Mouse (Mus musculus): Measurements from ENCODE around the gene Npcd. TPM values are rescaled to one million over a fixed set of nuclear protein-coding genes. Genes with fewer than 3 reads are reported as not detected.

The Npcd gene
- total RNA-seq, 2 experiments from 2014 or later, result 0.31 TPM; not detected in 1

GRCm38 (mm10) chr15:79749162-79749561 is 84.9 kb downstream of the Npcd start:
- no peak for DNase-seq
- intact Hi-C loops (cut with DNase I), result no loop called here

- no peak for DNase-seq
- intact Hi-C loops (cut with DNase I), result no loop called here
Measured at GRCm38 (mm10) chr15:79747998-79748397, 86.0 kb downstream of the Npcd start.

- intact Hi-C loops (cut with DNase I), result no loop called here
- DNase-seq, result no peak
Measured at GRCm38 (mm10) chr15:79745883-79746282, 88.2 kb downstream of the Npcd start.

- intact Hi-C loops (cut with DNase I), result no loop called here
- DNase-seq, result no peak
Measured at GRCm38 (mm10) chr15:79745312-79745711, 88.7 kb downstream of the Npcd start.

- DNase-seq, result no peak
- intact Hi-C loops (cut with DNase I), result no loop called here
Measured at GRCm38 (mm10) chr15:79744742-79745141, 89.3 kb downstream of the Npcd start.

- intact Hi-C loops (cut with DNase I), result no loop called here
- no peak for DNase-seq
Measured at GRCm38 (mm10) chr15:79744001-79744400, 90.0 kb downstream of the Npcd start.

- intact Hi-C loops (cut with DNase I), result no loop called here
- no peak for DNase-seq
Measured at GRCm38 (mm10) chr15:79742706-79743023, 91.4 kb downstream of the Npcd start.

DNA sequence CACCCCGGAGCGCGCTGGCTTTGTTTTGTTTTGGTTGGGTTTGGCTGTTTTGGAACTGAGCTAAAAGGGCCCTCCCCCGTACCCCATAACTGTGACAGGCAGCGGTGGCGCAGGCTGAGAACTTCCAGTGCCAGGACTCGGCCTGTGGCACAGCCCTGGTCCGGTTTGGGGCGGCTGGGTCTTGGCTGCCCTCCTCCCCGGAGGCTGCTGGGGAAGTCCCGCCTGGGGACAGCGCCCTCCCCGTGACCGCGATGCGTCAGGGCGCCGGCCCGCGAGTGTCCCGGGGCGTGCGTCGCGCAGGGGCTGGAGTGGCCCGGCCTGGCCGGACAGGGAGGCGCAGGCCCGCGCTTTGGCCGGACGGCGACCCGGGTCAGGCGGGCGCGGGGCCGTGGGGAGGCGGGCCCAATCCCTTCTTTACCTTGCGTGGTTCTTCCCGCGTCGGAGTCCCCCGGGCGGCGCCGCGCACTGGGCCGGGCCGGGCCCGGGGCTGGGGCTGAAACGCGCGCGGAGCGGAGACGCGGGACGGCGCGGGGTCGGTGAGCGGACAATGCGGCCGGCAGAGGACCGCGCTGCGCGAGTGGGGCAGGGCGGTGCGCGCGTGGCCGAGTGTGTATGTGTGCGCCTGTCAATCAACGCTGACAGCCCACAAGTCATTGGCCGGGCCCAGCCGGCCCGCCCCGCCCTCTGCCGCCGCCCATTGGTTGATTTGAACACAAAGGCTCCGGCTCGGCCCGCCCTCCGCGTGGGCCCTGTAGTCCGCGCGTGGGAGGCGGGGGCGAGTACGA is 91.9 kb downstream of the Npcd start, which contains the start of gene Sun2:
Gene Sun2, minus strand, starts transcription at position 616 of the 785 bp plus-strand sequence.
- intact Hi-C loops (cut with DNase I), result no loop called here
- DNase-seq, result peak; percentile 93

- intact Hi-C loops (cut with DNase I), result no loop called here
- peak in 1 of 2 experiments; percentile 41 for DNase-seq
Measured at GRCm38 (mm10) chr15:79741173-79741858, 92.7 kb downstream of the Npcd start.

DNA sequence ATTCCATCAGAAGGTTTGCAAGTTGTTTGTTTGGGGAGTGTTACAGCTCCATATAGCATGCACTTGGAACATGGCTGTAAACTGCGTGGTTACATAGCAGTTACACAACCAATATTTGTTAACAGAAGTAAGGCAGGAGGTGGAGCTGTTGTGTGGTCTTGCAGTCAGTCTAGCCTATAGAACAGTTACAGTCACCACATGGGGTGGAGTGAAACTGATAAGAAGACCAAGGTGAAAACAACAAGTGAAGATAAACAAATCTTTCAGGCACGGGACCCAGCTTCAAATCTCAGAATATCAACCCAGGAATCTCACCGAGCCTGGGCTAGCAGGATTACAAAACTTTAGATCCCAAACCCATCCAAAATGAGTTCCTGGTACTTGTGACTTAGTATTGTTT is 93.3 kb downstream of the Npcd start:
- no peak for DNase-seq
- intact Hi-C loops (cut with DNase I), result no loop called here

Other genes starting within 250 kb of the Npcd start
- under 1 TPM in 1 of 2 experiments, not detected in 1; 0.73 TPM for gene Dmc1, start 229.1 kb downstream of the Npcd start, total RNA-seq (2021)
- gene Fam227a, start 175.3 kb downstream of the Npcd start, total RNA-seq (2021), result 1 to 10 TPM; 1.4 to 2.1 TPM
- gene Cby1, start 175.0 kb downstream of the Npcd start, total RNA-seq (2021), result 10 to 100 TPM; 24.7 to 24.9 TPM
- gene Tomm22, start 163.4 kb downstream of the Npcd start, total RNA-seq (2021), result 100 to 1,000 TPM; 109 to 139 TPM
- 10 to 100 TPM; 28.1 to 30.9 TPM for gene Josd1, start 146.3 kb downstream of the Npcd start, total RNA-seq (2021)
- gene Gtpbp1, start 143.4 kb downstream of the Npcd start, total RNA-seq (2021), result 10 to 100 TPM; 30.3 to 33.2 TPM
- 10 to 100 TPM; 70.6 to 73.4 TPM for gene Sun2, start 91.7 kb downstream of the Npcd start, total RNA-seq (2021)
- 10 to 100 TPM; 21.6 to 22.2 TPM for gene Dnal4, start 56.4 kb downstream of the Npcd start, total RNA-seq (2021)
- gene Nptxr, start 29.5 kb downstream of the Npcd start, total RNA-seq (2021), result 1 to 10 TPM; 2.1 to 2.6 TPM
- 10 to 100 TPM; 35.4 to 36.8 TPM for gene Cbx6, start 451 bp upstream of the Npcd start, total RNA-seq (2021)
- 10 to 100 TPM; 13.0 to 14.4 TPM for gene Apobec3, start 57.4 kb upstream of the Npcd start, total RNA-seq (2021)
- gene Cbx7, start 136.9 kb upstream of the Npcd start, total RNA-seq (2021), result 1 to 10 TPM; 3.6 to 7.8 TPM
- gene Pdgfb, start 180.7 kb upstream of the Npcd start, total RNA-seq (2021), result 10 to 100 TPM; 42.2 to 43.4 TPM